Mouse (Mus musculus): ENCODE data around the gene Gm17387. TPM values are rescaled to one million over a fixed set of nuclear protein-coding genes. Genes with fewer than 3 reads are reported as not detected.
A peak's percentile ranks its signal among the peaks of the same experiment; 100 is the strongest.

The Gm17387 gene
- total RNA-seq, 1 experiment from 2014 or later = not detected

GRCm38 (mm10) chr7:141064175-141064574 lies 35.2 kb downstream of the Gm17387 start:
- no peak for ATAC-seq (replicated peaks; ENCODE audit: insufficient number of reproducible peaks, low FRiP score, low TSS enrichment, poor library complexity, severe bottlenecking)

GRCm38 (mm10) chr7:141064576-141064975 lies 35.6 kb downstream of the Gm17387 start:
- no peak for ATAC-seq (replicated peaks; ENCODE audit: insufficient number of reproducible peaks, low FRiP score, low TSS enrichment, poor library complexity, severe bottlenecking)

- ATAC-seq (replicated peaks; ENCODE audit: insufficient number of reproducible peaks, low FRiP score, low TSS enrichment, poor library complexity, severe bottlenecking) = no peak
Measured at GRCm38 (mm10) chr7:141068351-141068750, 39.4 kb downstream of the Gm17387 start.

- ATAC-seq (replicated peaks; ENCODE audit: insufficient number of reproducible peaks, low FRiP score, low TSS enrichment, poor library complexity, severe bottlenecking) = peak; percentile 51; the same call in 1 of the 2 replicates
Measured at GRCm38 (mm10) chr7:141070058-141070862, 41.3 kb downstream of the Gm17387 start.

GRCm38 (mm10) chr7:141072017-141072745 lies 43.2 kb downstream of the Gm17387 start:
- ATAC-seq (replicated peaks; ENCODE audit: insufficient number of reproducible peaks, low FRiP score, low TSS enrichment, poor library complexity, severe bottlenecking) = 0 out of 2 replicates have a peak, but pooled peaks have one; percentile 34

- no peak for ATAC-seq (replicated peaks; ENCODE audit: insufficient number of reproducible peaks, low FRiP score, low TSS enrichment, poor library complexity, severe bottlenecking)
Measured at GRCm38 (mm10) chr7:141073782-141074181, 44.9 kb downstream of the Gm17387 start.

- no peak for ATAC-seq (replicated peaks; ENCODE audit: insufficient number of reproducible peaks, low FRiP score, low TSS enrichment, poor library complexity, severe bottlenecking)
Measured at GRCm38 (mm10) chr7:141077841-141078240, 48.9 kb downstream of the Gm17387 start, which contains the start of gene Pkp3. Pkp3 (plus strand) TSS chr7:141078218.

- no peak for ATAC-seq (replicated peaks; ENCODE audit: insufficient number of reproducible peaks, low FRiP score, low TSS enrichment, poor library complexity, severe bottlenecking)
Measured at GRCm38 (mm10) chr7:141078876-141079275, 49.9 kb downstream of the Gm17387 start.

Other genes starting within 250 kb of the Gm17387 start
- gene Syce1, start 241.3 kb upstream of the Gm17387 start, total RNA-seq (2017) = not detected in 3 replicates
- gene Zfp941, start 207.0 kb upstream of the Gm17387 start, total RNA-seq (2017) = 0.29 TPM in 1 of 3 replicates, not detected in the others
- not detected in 3 replicates for gene Urah, start 194.1 kb upstream of the Gm17387 start, total RNA-seq (2017)
- gene Scgb1c1, start 183.6 kb upstream of the Gm17387 start, total RNA-seq (2017) = not detected in 3 replicates
- gene Odf3, start 181.3 kb upstream of the Gm17387 start, total RNA-seq (2017) = not detected in 3 replicates
- 0.58 to 9.3 TPM in 2 of 3 replicates, not detected in the other for gene Gm45785, start 172.8 kb upstream of the Gm17387 start, total RNA-seq (2017)
- 62.6 to 73.7 TPM (median 72.9 TPM) in 3 replicates for gene Ric8a, start 172.2 kb upstream of the Gm17387 start, total RNA-seq (2017)
- gene Bet1l, start 171.6 kb upstream of the Gm17387 start, total RNA-seq (2017) = 21.5 to 28.2 TPM (median 25.0 TPM) in 3 replicates
- 119 to 165 TPM (median 132 TPM) in 3 replicates for gene Psmd13, start 147.2 kb upstream of the Gm17387 start, total RNA-seq (2017)
- 8.0 to 12.6 TPM (median 12.2 TPM) in 3 replicates for gene Sirt3, start 146.8 kb upstream of the Gm17387 start, total RNA-seq (2017)
- gene Cox8b, start 128.7 kb upstream of the Gm17387 start, total RNA-seq (2017) = not detected in 3 replicates
- 0.10 TPM in 1 of 3 replicates, not detected in the others for gene Nlrp6, start 108.2 kb upstream of the Gm17387 start, total RNA-seq (2017)
- gene Pgghg, start 87.7 kb upstream of the Gm17387 start, total RNA-seq (2017) = 10.6 to 14.2 TPM (median 13.8 TPM) in 3 replicates
- gene Ifitm5, start 78.8 kb upstream of the Gm17387 start, total RNA-seq (2017) = 2.4 TPM in 1 of 3 replicates, not detected in the others
- not detected in 3 replicates for gene Gm45717, start 73.2 kb upstream of the Gm17387 start, total RNA-seq (2017)
- 203 to 367 TPM (median 305 TPM) in 3 replicates for gene Ifitm2, start 73.1 kb upstream of the Gm17387 start, total RNA-seq (2017)
- gene Ifitm1, start 61.9 kb upstream of the Gm17387 start, total RNA-seq (2017) = 38.2 to 83.6 TPM (median 70.9 TPM) in 3 replicates
- 384 to 854 TPM (median 711 TPM) in 3 replicates for gene Ifitm3, start 18.4 kb upstream of the Gm17387 start, total RNA-seq (2017)
- 268 to 573 TPM (median 450 TPM) in 3 replicates for gene Ifitm6, start 11.2 kb upstream of the Gm17387 start, total RNA-seq (2017)
- 0.10 TPM in 1 of 3 replicates, not detected in the others for gene B4galnt4, start 32.0 kb downstream of the Gm17387 start, total RNA-seq (2017)
- gene Pkp3, start 49.1 kb downstream of the Gm17387 start, total RNA-seq (2017) = 14.0 to 17.9 TPM (median 14.2 TPM) in 3 replicates
- 9.1 to 25.0 TPM (median 12.5 TPM) in 3 replicates for gene Sigirr, start 71.4 kb downstream of the Gm17387 start, total RNA-seq (2017)
- gene Ano9, start 88.7 kb downstream of the Gm17387 start, total RNA-seq (2017) = not detected in 3 replicates
- gene Ptdss2, start 93.3 kb downstream of the Gm17387 start, total RNA-seq (2017) = 1.4 to 6.9 TPM (median 1.5 TPM) in 3 replicates
- 73.1 to 101 TPM (median 77.7 TPM) in 3 replicates for gene Rnh1, start 143.7 kb downstream of the Gm17387 start, total RNA-seq (2017)
- gene Hras, start 164.9 kb downstream of the Gm17387 start, total RNA-seq (2017) = 22.4 to 25.6 TPM (median 25.2 TPM) in 3 replicates
- gene Lrrc56, start 165.0 kb downstream of the Gm17387 start, total RNA-seq (2017) = 2.1 to 2.8 TPM (median 2.1 TPM) in 3 replicates
- 1.6 TPM in 1 of 3 replicates, not detected in the others for gene Lmntd2, start 184.9 kb downstream of the Gm17387 start, total RNA-seq (2017)
- 1.4 to 11.5 TPM (median 1.9 TPM) in 3 replicates for gene Rassf7, start 186.7 kb downstream of the Gm17387 start, total RNA-seq (2017)
- 51.4 to 90.4 TPM (median 72.9 TPM) in 3 replicates for gene Phrf1, start 199.7 kb downstream of the Gm17387 start, total RNA-seq (2017)
- gene Irf7, start 237.3 kb downstream of the Gm17387 start, total RNA-seq (2017) = 76.2 to 126 TPM (median 78.7 TPM) in 3 replicates
- gene Cdhr5, start 247.7 kb downstream of the Gm17387 start, total RNA-seq (2017) = not detected in 3 replicates